Mouse (Mus musculus): Measurements from ENCODE around the gene Gm49384. TPM values are rescaled to one million over a fixed set of nuclear protein-coding genes. Genes with fewer than 3 reads are reported as not detected.

Gene Gm49384
- polyA plus RNA-seq, 1 experiment from 2014 or later = 21.5 TPM

GRCm38 (mm10) chr12:69198164-69198535 is 5.9 kb downstream of the Gm49384 start, which contains the start of gene Dnaaf2:
Dnaaf2 (minus strand) TSS chr12:69198429.
- WGBS = under 1% methylated on average over 18 of the region's 18 CpGs
- H3K36me3 ChIP-seq = peaks cover 11% of the 10 kb centered on the region; the same call in 1 of the 2 replicates
- peak within 1 kb of the TSS; percentile 83 for H3K9ac ChIP-seq
- no peaks in the 10 kb centered on the region for H3K9me3 ChIP-seq
- H3K4me3 ChIP-seq (replicated peaks) = peak within 1 kb of the TSS; percentile 91
- H3K4me2 ChIP-seq = peak within 1 kb of the TSS; percentile 95
- ATAC-seq (ENCODE audit: insufficient read depth, low FRiP score, low read depth) = no peak
- H3K27me3 ChIP-seq (replicated peaks) = no peaks in the 10 kb centered on the region
- H3K4me1 ChIP-seq = peaks cover 18% of the 10 kb centered on the region
- peak within 1 kb of the TSS; percentile 85 for H3K27ac ChIP-seq

- Histone ChIP-seq H3K9me3 (no peaks in the 10 kb centered on the region), H3K9ac (peak overlapping the region; percentile 83), H3K4me3 (replicated peaks) (peak overlapping the region; percentile 91), H3K27me3 (replicated peaks) (no peaks in the 10 kb centered on the region), H3K36me3 (peaks cover 11% of the 10 kb centered on the region; the same call in 1 of the 2 replicates), H3K27ac (peak overlapping the region; percentile 85), H3K4me1 (peaks cover 18% of the 10 kb centered on the region), H3K4me2 (peak overlapping the region; percentile 95)
- under 1% methylated on average over 94 of the region's 94 CpGs for WGBS
- peak; percentile 70; the same call in 1 of the 2 replicates for ATAC-seq (ENCODE audit: insufficient read depth, low FRiP score, low read depth)
Measured at GRCm38 (mm10) chr12:69197378-69198163, 6.5 kb downstream of the Gm49384 start.

DNA sequence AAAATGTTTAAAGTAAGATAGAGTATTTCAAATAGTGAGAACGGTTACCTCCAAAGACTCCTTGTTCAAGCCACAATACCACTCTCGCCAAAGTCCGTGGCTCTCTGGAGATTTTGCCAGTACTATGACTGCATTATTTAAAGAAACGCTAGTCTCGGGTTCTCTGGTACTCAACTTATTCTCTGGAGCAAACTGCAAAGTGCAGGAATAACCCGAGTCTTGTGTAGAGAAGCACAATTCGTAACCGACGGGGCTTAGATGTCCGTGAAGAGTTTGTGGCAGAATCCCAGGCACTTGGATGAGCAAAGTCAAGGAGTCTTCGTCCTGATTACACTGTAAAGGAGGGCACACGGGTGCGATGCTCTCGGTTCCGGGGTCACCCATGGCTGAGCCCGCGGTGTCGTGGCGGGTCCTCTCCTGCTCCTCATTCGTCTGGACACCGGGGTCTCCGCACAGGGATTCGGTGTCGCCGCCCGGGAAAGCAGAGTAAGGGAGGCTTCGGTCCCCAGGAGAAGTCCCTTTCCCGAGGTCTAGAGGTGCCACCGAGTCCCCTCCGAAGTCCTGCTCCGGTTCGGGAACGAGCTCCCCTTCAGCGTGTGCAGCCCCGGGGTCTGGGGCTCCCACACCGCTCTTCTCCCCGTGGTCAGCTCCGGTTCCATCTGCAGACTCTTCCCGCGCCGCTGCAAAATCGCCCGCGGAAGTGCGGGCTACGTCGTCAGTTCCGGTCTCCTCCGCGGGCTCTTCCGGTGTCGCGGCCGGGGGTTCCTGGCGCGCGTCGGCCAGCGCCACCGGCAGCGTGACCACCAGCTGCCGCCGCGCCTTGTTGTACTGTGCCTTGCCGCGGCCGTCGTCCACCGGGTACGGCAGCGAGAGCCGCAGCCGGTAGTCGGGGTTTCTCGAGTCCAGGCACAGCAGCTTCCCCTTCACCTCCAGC is 7.4 kb downstream of the Gm49384 start, which contains the start of gene Gm49383:
Gene Gm49383 (minus strand): TSS at position 661 of the 934 bp plus-strand sequence.
- Histone ChIP-seq H3K4me3 (replicated peaks) (peak within 1 kb of the TSS; percentile 91), H3K4me1 (peaks cover 18% of the 10 kb centered on the region), H3K27ac (peak within 1 kb of the TSS; percentile 85), H3K36me3 (peaks cover 8% of the 10 kb centered on the region; the same call in 1 of the 2 replicates), H3K4me2 (peak within 1 kb of the TSS; percentile 95), H3K9me3 (no peaks in the 10 kb centered on the region), H3K27me3 (replicated peaks) (no peaks in the 10 kb centered on the region), H3K9ac (peak within 1 kb of the TSS; percentile 83)
- peak; percentile 53; the same call in 1 of the 2 replicates for ATAC-seq (ENCODE audit: insufficient read depth, low FRiP score, low read depth)
- WGBS = under 1% methylated on average over 75 of the region's 75 CpGs

DNA sequence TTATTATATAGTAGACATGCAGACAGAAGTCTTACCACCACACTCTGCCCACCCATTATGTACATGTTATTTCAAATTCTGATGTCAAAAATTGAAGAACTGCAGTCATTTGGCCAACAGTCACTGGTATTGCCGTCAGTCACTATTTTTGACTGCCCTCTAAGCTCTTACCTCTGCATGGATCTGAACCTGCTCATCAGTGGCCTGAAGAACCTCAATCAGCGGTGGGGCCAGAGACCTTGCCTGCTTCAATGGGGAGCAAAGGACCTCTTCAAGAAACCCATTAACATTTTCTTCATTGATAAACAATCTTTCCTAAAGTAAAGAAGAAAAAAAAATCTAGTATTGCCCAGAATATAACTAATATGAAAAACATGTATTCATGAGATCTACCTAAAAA is 11.4 kb downstream of the Gm49384 start:
- Histone ChIP-seq H3K4me1 (no peaks in the 10 kb centered on the region), H3K27ac (no peak overlapping the region), H3K4me3 (replicated peaks) (no peak overlapping the region), H3K27me3 (replicated peaks) (no peaks in the 10 kb centered on the region), H3K9me3 (no peaks in the 10 kb centered on the region), H3K36me3 (peaks cover 7% of the 10 kb centered on the region), H3K9ac (no peak overlapping the region), H3K4me2 (no peak overlapping the region)
- WGBS = 89% methylated on average over 2 of the region's 2 CpGs
- no peak for ATAC-seq (ENCODE audit: insufficient read depth, low FRiP score, low read depth)

DNA sequence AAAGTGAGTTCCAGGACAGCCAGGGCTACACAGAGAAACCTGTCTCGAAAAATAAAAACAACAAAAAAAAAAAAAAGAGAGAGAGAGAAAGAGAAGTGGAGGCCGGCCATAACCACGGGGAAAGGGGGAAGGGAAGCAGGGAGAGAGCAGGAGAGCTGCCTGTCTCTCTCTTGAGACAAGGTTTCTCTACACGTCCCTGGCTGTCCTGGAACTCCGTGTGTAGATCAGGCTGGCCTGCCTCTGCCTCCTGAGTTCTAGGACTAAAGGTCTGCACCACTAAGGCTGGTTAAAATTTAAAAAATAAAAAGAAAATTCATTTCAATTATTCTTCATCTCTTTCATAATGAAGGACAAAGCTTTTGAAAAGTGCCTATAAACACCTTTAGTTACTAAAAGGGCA is 12.7 kb downstream of the Gm49384 start:
- WGBS = 94% methylated on average over 5 of the region's 5 CpGs
- Histone ChIP-seq H3K4me2 (no peak overlapping the region), H3K4me3 (replicated peaks) (no peak overlapping the region), H3K27ac (no peak overlapping the region), H3K4me1 (0 out of 2 replicates have a peak, but pooled peaks cover 7% of the 10 kb centered on the region), H3K27me3 (replicated peaks) (no peaks in the 10 kb centered on the region), H3K9ac (no peak overlapping the region), H3K36me3 (peaks cover 7% of the 10 kb centered on the region), H3K9me3 (no peaks in the 10 kb centered on the region)
- ATAC-seq (ENCODE audit: insufficient read depth, low FRiP score, low read depth) = no peak

GRCm38 (mm10) chr12:69190522-69190921 is 13.5 kb downstream of the Gm49384 start:
- Histone ChIP-seq H3K4me3 (replicated peaks) (no peak overlapping the region), H3K36me3 (peaks cover 7% of the 10 kb centered on the region), H3K9ac (no peak overlapping the region), H3K4me2 (no peak overlapping the region), H3K4me1 (peaks cover 8% of the 10 kb centered on the region; the same call in 1 of the 2 replicates), H3K9me3 (no peaks in the 10 kb centered on the region), H3K27me3 (replicated peaks) (no peaks in the 10 kb centered on the region), H3K27ac (no peak overlapping the region)
- no peak for ATAC-seq (ENCODE audit: insufficient read depth, low FRiP score, low read depth)
- 100% methylated on average over 1 of the region's 1 CpGs for WGBS

- Histone ChIP-seq H3K4me2 (no peak overlapping the region), H3K4me3 (replicated peaks) (no peak overlapping the region), H3K27me3 (replicated peaks) (no peaks in the 10 kb centered on the region), H3K4me1 (peaks cover 13% of the 10 kb centered on the region), H3K9ac (no peak overlapping the region), H3K9me3 (no peaks in the 10 kb centered on the region), H3K36me3 (peaks cover 7% of the 10 kb centered on the region), H3K27ac (no peak overlapping the region)
- WGBS = 88% methylated on average over 9 of the region's 9 CpGs
- ATAC-seq (ENCODE audit: insufficient read depth, low FRiP score, low read depth) = no peak
Measured at GRCm38 (mm10) chr12:69190074-69190473, 14.0 kb downstream of the Gm49384 start.

DNA sequence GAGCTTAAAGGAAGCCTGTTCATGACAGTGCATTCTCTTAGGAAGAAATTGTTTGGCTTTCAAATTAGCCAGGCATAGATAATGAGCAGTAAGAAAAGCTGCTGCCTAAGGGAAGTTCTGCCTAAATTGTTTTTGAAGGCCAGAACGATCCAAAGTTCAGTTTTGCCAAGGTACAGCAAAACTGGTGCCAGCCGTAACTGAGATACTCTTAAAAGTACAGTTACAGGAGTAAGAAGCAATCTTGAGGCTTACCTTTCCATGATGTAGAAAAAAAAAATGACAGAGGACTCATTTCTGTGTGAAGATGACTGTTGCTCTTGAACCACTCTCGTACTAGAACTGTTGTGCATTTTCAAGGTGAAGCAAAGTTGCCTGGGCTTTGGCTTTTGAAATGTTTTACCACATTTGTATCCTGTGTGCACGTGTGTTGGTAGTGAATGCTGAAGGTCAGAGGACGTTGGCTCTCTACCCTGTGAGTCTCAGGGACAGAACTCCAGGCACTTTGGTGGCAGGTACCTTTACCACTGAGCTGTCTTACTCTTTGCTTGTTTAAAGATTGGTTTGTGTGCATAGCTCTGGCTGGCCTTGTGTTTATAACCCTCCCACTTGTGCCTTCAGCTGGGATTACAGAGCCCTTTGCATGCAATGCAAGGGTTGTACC is 17.1 kb downstream of the Gm49384 start:
- Histone ChIP-seq H3K36me3 (peaks cover 10% of the 10 kb centered on the region), H3K9me3 (no peaks in the 10 kb centered on the region), H3K4me2 (no peak overlapping the region), H3K27me3 (replicated peaks) (no peaks in the 10 kb centered on the region), H3K27ac (no peak overlapping the region), H3K9ac (no peak overlapping the region), H3K4me3 (replicated peaks) (no peak overlapping the region), H3K4me1 (peaks cover 17% of the 10 kb centered on the region)
- 59% methylated on average over 5 of the region's 5 CpGs for WGBS
- ATAC-seq (ENCODE audit: insufficient read depth, low FRiP score, low read depth) = no peak

- Histone ChIP-seq H3K27ac (no peak overlapping the region), H3K4me3 (replicated peaks) (peak overlapping the region; percentile 94), H3K36me3 (peaks cover 10% of the 10 kb centered on the region), H3K4me2 (peak overlapping the region; percentile 95), H3K4me1 (peaks cover 17% of the 10 kb centered on the region), H3K27me3 (replicated peaks) (no peaks in the 10 kb centered on the region), H3K9ac (no peak overlapping the region), H3K9me3 (no peaks in the 10 kb centered on the region)
- WGBS = 73% methylated on average over 7 of the region's 7 CpGs
- ATAC-seq (ENCODE audit: insufficient read depth, low FRiP score, low read depth) = no peak
Measured at GRCm38 (mm10) chr12:69185371-69185770, 18.7 kb downstream of the Gm49384 start.

DNA sequence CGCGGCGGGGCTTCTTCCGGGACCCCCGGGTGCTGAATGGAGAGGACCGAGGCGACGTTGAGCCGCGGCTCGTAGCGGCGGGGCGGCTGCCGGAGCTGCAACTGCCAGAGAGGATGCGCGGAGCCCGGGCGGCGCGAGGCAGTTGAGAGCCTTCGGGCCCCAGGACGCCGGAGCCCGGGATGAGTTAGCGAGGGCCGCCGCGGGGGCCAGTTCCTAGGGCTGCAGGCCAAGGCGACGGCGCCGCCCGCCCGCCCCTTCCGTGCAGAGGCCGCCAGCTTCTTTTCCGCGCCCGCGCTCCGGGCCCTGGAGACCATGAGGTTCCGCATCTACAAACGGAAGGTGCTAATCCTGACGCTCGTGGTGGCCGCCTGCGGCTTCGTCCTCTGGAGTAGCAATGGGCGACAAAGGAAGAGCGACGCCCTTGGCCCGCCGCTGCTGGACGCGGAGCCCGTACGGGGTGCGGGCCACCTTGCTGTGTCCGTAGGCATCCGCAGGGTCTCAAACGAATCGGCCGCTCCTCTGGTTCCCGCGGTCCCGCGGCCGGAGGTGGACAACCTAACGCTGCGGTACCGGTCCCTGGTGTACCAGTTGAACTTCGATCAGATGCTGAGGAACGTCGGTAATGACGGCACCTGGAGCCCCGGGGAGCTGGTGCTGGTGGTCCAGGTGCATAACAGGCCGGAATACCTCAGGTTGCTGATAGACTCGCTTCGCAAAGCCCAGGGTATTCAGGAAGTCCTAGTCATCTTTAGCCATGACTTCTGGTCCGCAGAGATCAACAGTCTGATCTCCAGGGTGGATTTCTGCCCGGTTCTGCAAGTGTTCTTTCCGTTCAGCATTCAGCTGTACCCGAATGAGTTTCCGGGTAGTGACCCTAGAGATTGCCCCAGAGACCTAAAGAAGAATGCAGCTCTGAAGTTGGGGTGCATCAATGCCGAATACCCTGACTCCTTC is 19.4 kb downstream of the Gm49384 start:
- under 1% methylated on average over 86 of the region's 86 CpGs for WGBS
- Histone ChIP-seq H3K4me2 (peak overlapping the region; percentile 95), H3K27ac (peak overlapping the region; percentile 92), H3K27me3 (replicated peaks) (no peaks in the 10 kb centered on the region), H3K9ac (peak overlapping the region; percentile 87), H3K4me1 (peaks cover 17% of the 10 kb centered on the region), H3K36me3 (peaks cover 10% of the 10 kb centered on the region), H3K9me3 (no peaks in the 10 kb centered on the region), H3K4me3 (replicated peaks) (peak overlapping the region; percentile 94)
- peak; percentile 46 for ATAC-seq (ENCODE audit: insufficient read depth, low FRiP score, low read depth)
